Mouse (Mus musculus) kidney, adult 2 months (tissue): Measurements from ENCODE around the gene Mcu. TPM values are rescaled to one million over a fixed set of nuclear protein-coding genes. Genes with fewer than 3 reads are reported as not detected.

Experiments used
- DNase-seq: peaks from one replicate; pipeline ENCODE4 v3.0.0; 2021
- H3K27ac ChIP-seq: fragments of 200-500 bp; 2 replicates; pipeline ENCODE4 v1.5.1; 2012; ENCODE audit warnings: low read depth, low read length, control low read depth, inconsistent platforms; ENCODE audit not compliant: insufficient read depth
- H3K27me3 ChIP-seq: fragments of 200-500 bp; replicated peaks from 2 replicates; pipeline ENCODE4 v1.6.1; 2012; ENCODE audit warnings: mild to moderate bottlenecking, moderate library complexity, low read length, inconsistent platforms; ENCODE audit not compliant: control insufficient read depth, insufficient read depth
- H3K36me3 ChIP-seq: fragments of 200-500 bp; 2 replicates; pipeline ENCODE4 v1.6.1; 2012; ENCODE audit warnings: mild to moderate bottlenecking, moderate library complexity, low read length, inconsistent platforms; ENCODE audit not compliant: control insufficient read depth, insufficient read depth
- H3K4me1 ChIP-seq: fragments of 200-500 bp; 2 replicates; pipeline ENCODE4 v1.6.1; 2011; ENCODE audit warnings: low read length; ENCODE audit not compliant: control insufficient read depth, insufficient read depth
- H3K4me3 ChIP-seq: fragments of 200-500 bp; 2 replicates; pipeline ENCODE4 v1.5.1; 2011; ENCODE audit warnings: mild to moderate bottlenecking, low read depth, low read length, control low read depth; ENCODE audit not compliant: insufficient read depth
- CTCF ChIP-seq: fragments of 200-500 bp; conservative IDR thresholded peaks from 2 replicates; pipeline ENCODE4 v1.5.1; 2011; ENCODE audit warnings: low read depth, mild to moderate bottlenecking, control low read depth, low read length, moderate library complexity, mixed read lengths; ENCODE audit not compliant: insufficient read depth, insufficient read length
- POLR2A ChIP-seq: fragments of 200-500 bp; IDR thresholded peaks from one replicate; pipeline ENCODE4 v1.6.1; 2011; ENCODE audit warnings: low read depth, low read length, control low read depth
- WGBS: fragments of 180-500 bp; shearing (Covaris S2); methylation state at CpG from one replicate; pipeline ENCODE4 v1.1.7; 2018; 5-methylcytosine and 5-hydroxymethylcytosine counted together
- polyA plus RNA-seq: library from polyadenylated mRNA; depleted of rRNA; stranded (reverse); fragments of >200 nt; gene quantifications from 2 replicates; pipeline ENCODE4 v1.2.3, GENCODE M21; 2012

Gene Mcu
- polyA plus RNA-seq, 1 experiment, result 16.2 TPM

GRCm38 (mm10) chr10:59539533-59539875 lies 77.0 kb downstream of the Mcu start:
- no peak for TF ChIP-seq CTCF
- no peak for TF ChIP-seq POLR2A
- Histone ChIP-seq H3K4me3 (peak overlapping the region; percentile 51), H3K36me3 (no peaks in the 10 kb centered on the region), H3K4me1 (peaks cover 20% of the 10 kb centered on the region), H3K27me3 (no peaks in the 10 kb centered on the region), H3K27ac (peak overlapping the region; percentile 39)
- 6% methylated on average over 12 of the region's 12 CpGs for WGBS
- DNase-seq, result peak; percentile 77

DNA sequence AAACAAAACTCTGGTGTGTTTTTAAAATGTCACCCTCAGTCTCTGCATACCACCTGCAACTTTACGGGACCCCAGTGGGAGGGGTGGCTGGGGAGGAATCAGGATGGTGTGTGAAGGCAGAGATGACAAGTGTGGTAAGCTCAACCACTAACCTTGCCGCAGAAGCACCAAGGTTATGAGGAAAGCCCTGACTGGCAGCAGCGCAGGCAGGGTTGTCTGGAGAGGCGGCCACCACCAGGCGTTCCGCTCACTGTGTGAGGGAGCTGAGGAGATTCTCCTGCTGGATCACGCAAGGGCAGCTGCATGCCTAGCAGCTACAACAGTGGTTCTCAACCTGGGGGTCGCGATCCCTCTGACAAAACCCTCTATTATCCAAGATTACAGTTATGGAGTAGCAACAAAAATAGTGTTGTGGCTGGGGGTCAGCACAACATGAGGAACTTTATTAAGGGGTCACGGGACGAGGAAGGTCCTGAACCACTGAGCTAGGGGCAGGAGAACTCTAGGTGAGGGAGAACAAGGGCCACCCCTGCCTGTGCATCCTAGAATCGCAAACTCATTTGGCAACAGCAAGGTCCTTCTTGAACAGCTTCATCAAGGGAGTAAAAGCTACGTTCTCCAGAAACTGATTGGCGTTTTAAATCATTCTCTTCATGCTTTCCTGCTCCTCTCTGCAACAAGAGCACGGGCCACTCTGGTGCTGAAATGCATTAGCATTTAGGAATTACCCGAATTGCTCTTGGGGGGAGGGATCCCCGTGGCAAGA lies 77.5 kb downstream of the Mcu start:
- 27% methylated on average over 17 of the region's 17 CpGs for WGBS
- Histone ChIP-seq H3K27ac (peak overlapping the region; percentile 39; the same call in 1 of the 2 replicates), H3K4me3 (peak overlapping the region; percentile 51), H3K27me3 (no peaks in the 10 kb centered on the region), H3K4me1 (peaks cover 20% of the 10 kb centered on the region), H3K36me3 (no peaks in the 10 kb centered on the region)
- no peak for DNase-seq
- TF ChIP-seq POLR2A (no peak), CTCF (no peak)

GRCm38 (mm10) chr10:59538063-59538462 lies 78.4 kb downstream of the Mcu start:
- WGBS, result 81% methylated on average over 6 of the region's 6 CpGs
- no peak for TF ChIP-seq POLR2A
- no peak for TF ChIP-seq CTCF
- no peak for DNase-seq
- H3K36me3 ChIP-seq, result no peaks in the 10 kb centered on the region
- no peaks in the 10 kb centered on the region for H3K27me3 ChIP-seq
- no peak overlapping the region for H3K4me3 ChIP-seq
- peaks cover 20% of the 10 kb centered on the region for H3K4me1 ChIP-seq
- no peak overlapping the region for H3K27ac ChIP-seq

GRCm38 (mm10) chr10:59537579-59537978 lies 78.9 kb downstream of the Mcu start:
- Histone ChIP-seq H3K27ac (no peak overlapping the region), H3K4me1 (peaks cover 20% of the 10 kb centered on the region), H3K4me3 (no peak overlapping the region), H3K27me3 (no peaks in the 10 kb centered on the region), H3K36me3 (no peaks in the 10 kb centered on the region)
- TF ChIP-seq CTCF, result no peak
- TF ChIP-seq POLR2A, result no peak
- DNase-seq, result no peak
- 68% methylated on average over 6 of the region's 6 CpGs for WGBS

GRCm38 (mm10) chr10:59532256-59532655 lies 84.2 kb downstream of the Mcu start:
- H3K36me3 ChIP-seq, result no peaks in the 10 kb centered on the region
- 95% methylated on average over 6 of the region's 6 CpGs for WGBS
- H3K4me3 ChIP-seq, result no peak overlapping the region
- H3K27ac ChIP-seq, result no peak overlapping the region
- no peaks in the 10 kb centered on the region for H3K27me3 ChIP-seq
- no peak for DNase-seq
- TF ChIP-seq POLR2A, result no peak
- TF ChIP-seq CTCF, result no peak
- no peaks in the 10 kb centered on the region for H3K4me1 ChIP-seq

DNA sequence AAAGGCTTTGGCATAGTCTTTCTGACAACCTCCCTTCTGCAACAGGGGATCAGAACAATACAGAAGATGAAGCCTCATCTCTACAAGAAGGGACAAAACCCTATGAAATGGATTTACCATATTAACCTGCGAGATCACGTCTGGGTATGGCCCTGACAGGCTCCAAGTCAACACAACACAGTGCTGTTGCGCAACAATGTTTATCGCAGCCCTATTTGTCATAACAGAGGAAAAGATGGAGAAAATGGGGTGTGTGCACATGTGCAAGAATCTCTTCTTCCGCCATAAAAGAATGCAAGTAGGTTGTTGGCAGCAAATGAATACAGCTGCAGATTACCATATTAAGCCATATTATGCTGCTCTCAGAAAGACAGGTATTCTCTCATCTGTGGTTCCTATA lies 88.7 kb downstream of the Mcu start:
- Histone ChIP-seq H3K36me3 (no peaks in the 10 kb centered on the region), H3K4me3 (no peak overlapping the region), H3K4me1 (peaks cover 13% of the 10 kb centered on the region), H3K27me3 (no peaks in the 10 kb centered on the region), H3K27ac (no peak overlapping the region)
- 97% methylated on average over 5 of the region's 5 CpGs for WGBS
- no peak for DNase-seq
- no peak for TF ChIP-seq POLR2A
- TF ChIP-seq CTCF, result no peak

DNA sequence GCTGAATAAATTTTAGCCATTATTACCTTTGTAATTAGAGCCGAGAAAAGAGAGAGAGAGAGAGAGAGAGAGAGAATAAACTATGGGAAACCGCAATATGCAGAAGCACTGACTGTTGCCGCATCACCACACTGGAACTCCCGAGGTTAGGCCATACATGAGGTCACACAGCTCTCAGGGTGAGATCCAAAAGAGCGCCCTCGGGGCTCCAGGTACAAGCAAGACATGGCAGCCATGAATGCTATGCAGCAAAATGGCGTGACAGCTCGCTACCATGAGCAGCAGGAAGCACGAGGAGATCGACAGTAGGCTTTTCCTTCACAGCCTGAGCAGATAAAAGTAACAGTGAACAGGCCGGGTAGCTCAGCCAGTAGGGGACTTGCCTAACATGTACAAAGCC lies 89.2 kb downstream of the Mcu start:
- no peaks in the 10 kb centered on the region for H3K36me3 ChIP-seq
- 89% methylated on average over 11 of the region's 11 CpGs for WGBS
- no peak for DNase-seq
- no peaks in the 10 kb centered on the region for H3K27me3 ChIP-seq
- H3K27ac ChIP-seq, result no peak overlapping the region
- H3K4me1 ChIP-seq, result peaks cover 13% of the 10 kb centered on the region
- no peak overlapping the region for H3K4me3 ChIP-seq
- TF ChIP-seq POLR2A (no peak), CTCF (no peak)
